Mouse (Mus musculus) testis, adult 2 months (tissue): ENCODE measurements around the gene Fgfrl1.

ENCODE experiments used
- CTCF ChIP-seq: fragments of 200-500 bp; IDR thresholded peaks from 2 replicates; pipeline ENCODE4 v1.5.1; 2012; ENCODE audit warnings: low read depth, mild to moderate bottlenecking, inconsistent platforms, low read length, moderate library complexity; ENCODE audit not compliant: control insufficient read depth, insufficient read depth, insufficient replicate concordance
- POLR2A ChIP-seq: fragments of 200-500 bp; IDR thresholded peaks from 2 replicates; pipeline ENCODE4 v1.6.1; 2012; ENCODE audit warnings: low read depth, mild to moderate bottlenecking, inconsistent platforms, low read length, moderate library complexity; ENCODE audit not compliant: control insufficient read depth

- TF ChIP-seq CTCF (0 out of 2 replicates have a peak, but pooled peaks have one; percentile 4), POLR2A (no peak)
Measured at GRCm38 (mm10) chr5:108679909-108680308, 12.3 kb upstream of the Fgfrl1 start.
